Mouse (Mus musculus): ENCODE results near the gene Clip2.

Clip2 gene

GRCm38 (mm10) chr5:134552110-134552972, at the start of gene Clip2:
Gene Clip2, minus strand, starts transcription at chr5:134552434.
- peak; percentile 99 for DNase-seq (ENCODE audit: low spot score in 2 of 2)

- DNase-seq (ENCODE audit: low spot score in 2 of 2): no peak
These were observed 45.5 kb upstream of the Clip2 start for GRCm38 (mm10) chr5:134597711-134598110.

- no peak for DNase-seq (ENCODE audit: low spot score in 2 of 2)
These were observed 40.9 kb upstream of the Clip2 start for GRCm38 (mm10) chr5:134593093-134593492.

GRCm38 (mm10) chr5:134592026-134592581, 39.9 kb upstream of the Clip2 start:
- DNase-seq (ENCODE audit: low spot score in 2 of 2): no peak

- DNase-seq (ENCODE audit: low spot score in 2 of 2): no peak
These were observed 37.7 kb upstream of the Clip2 start for GRCm38 (mm10) chr5:134589900-134590299.

- no peak for DNase-seq (ENCODE audit: low spot score in 2 of 2)
These were observed 32.6 kb upstream of the Clip2 start for GRCm38 (mm10) chr5:134584798-134585197.

GRCm38 (mm10) chr5:134583884-134584213, 31.6 kb upstream of the Clip2 start:
- no peak for DNase-seq (ENCODE audit: low spot score in 2 of 2)

- no peak for DNase-seq (ENCODE audit: low spot score in 2 of 2)
These were observed 31.0 kb upstream of the Clip2 start for GRCm38 (mm10) chr5:134583006-134583883.

- DNase-seq (ENCODE audit: low spot score in 2 of 2): peak; percentile 97 to 98
These were observed 30.1 kb upstream of the Clip2 start for GRCm38 (mm10) chr5:134582221-134582907.

GRCm38 (mm10) chr5:134581146-134581545, 28.9 kb upstream of the Clip2 start, which contains the start of gene Rfc2:
Gene Rfc2, plus strand, starts transcription at chr5:134581366.
- no peak for DNase-seq (ENCODE audit: low spot score in 2 of 2)

- no peak for DNase-seq (ENCODE audit: low spot score in 2 of 2)
These were observed 26.9 kb upstream of the Clip2 start for GRCm38 (mm10) chr5:134579135-134579534.

GRCm38 (mm10) chr5:134577534-134577933, 25.3 kb upstream of the Clip2 start:
- DNase-seq (ENCODE audit: low spot score in 2 of 2): no peak

- no peak for DNase-seq (ENCODE audit: low spot score in 2 of 2)
These were observed 24.4 kb upstream of the Clip2 start for GRCm38 (mm10) chr5:134576517-134577220.

- no peak for DNase-seq (ENCODE audit: low spot score in 2 of 2)
These were observed 23.6 kb upstream of the Clip2 start for GRCm38 (mm10) chr5:134575833-134576232.

GRCm38 (mm10) chr5:134572508-134573214, 20.4 kb upstream of the Clip2 start:
- no peak for DNase-seq (ENCODE audit: low spot score in 2 of 2)

- DNase-seq (ENCODE audit: low spot score in 2 of 2): peak in 1 of 2 experiments; percentile 53
These were observed 19.7 kb upstream of the Clip2 start for GRCm38 (mm10) chr5:134571730-134572507.

- DNase-seq (ENCODE audit: low spot score in 2 of 2): no peak
These were observed 16.8 kb upstream of the Clip2 start for GRCm38 (mm10) chr5:134568964-134569491.

GRCm38 (mm10) chr5:134568030-134568429, 15.8 kb upstream of the Clip2 start:
- no peak for DNase-seq (ENCODE audit: low spot score in 2 of 2)

- no peak for DNase-seq (ENCODE audit: low spot score in 2 of 2)
These were observed 15.2 kb upstream of the Clip2 start for GRCm38 (mm10) chr5:134567445-134567844.
